Comparison of ENCODE assay signal across 16 mouse cellular contexts in the genomic region with DNA sequence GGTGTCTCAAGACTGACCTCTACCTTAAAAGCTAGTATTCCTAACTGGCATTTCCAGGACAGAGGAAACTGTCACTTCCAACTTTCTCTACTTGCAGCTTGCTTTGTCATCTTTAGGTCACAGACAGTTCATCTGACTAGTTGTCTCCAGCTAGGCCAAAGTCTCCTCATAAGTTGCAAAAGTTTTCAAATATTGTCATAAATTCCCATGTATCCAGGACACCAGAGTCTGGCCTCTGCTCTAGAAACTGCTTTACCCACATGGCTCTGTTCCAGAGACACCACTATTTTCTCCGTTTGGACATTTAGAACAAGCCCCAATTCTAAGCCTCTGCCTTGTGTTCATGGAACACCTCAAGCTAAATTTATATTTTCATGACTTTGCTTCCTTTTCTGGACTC.
DNase-seq lines count a peak whose midpoint lies in the region; TF ChIP-seq lines count a peak whose summit lies in the region.
"Had no signal": no experiment of that assay in that cellular context is flagged by ENCODE, and none has a peak within 500 bp of the region (broad histone marks: within the 10 kb centered on the region; RNA-seq: fewer than 3 reads in every experiment).

No protein-coding gene starts in this region.

- no peak for TF ChIP-seq CTCF in gastrocnemius, adult 2 months (IDR thresholded peaks at IDR 0.05)
- TF ChIP-seq CTCF in liver, adult 2 months (IDR thresholded peaks at IDR 0.05; ENCODE audit: low read depth, low read length), result no peak

- H3K27ac ChIP-seq in gastrocnemius, adult 2 months, result peak overlapping the region; percentile 52
- peak overlapping the region; percentile 48 for H3K27ac ChIP-seq in liver, adult 2 months (replicated peaks; ENCODE audit: insufficient read depth, low read depth, low read length)
- H3K27ac ChIP-seq in limb, embryonic 10.5 days, result peak overlapping the region; percentile 5; the same call in 1 of the 2 replicates
- no peak overlapping the region for H3K27ac ChIP-seq in forebrain, embryonic 10.5 days
- H3K27ac ChIP-seq: embryonic facial prominence, embryonic 12.5 days; left cerebral cortex, adult 2 months; midbrain, embryonic 13.5 days; neural tube, embryonic 15.5 days had no signal

- H3K9me3 ChIP-seq in limb, embryonic 10.5 days (replicated peaks), result no peaks in the 10 kb centered on the region
- no peaks in the 10 kb centered on the region for H3K9me3 ChIP-seq in forebrain, embryonic 10.5 days
- H3K9me3 ChIP-seq: embryonic facial prominence, embryonic 12.5 days; midbrain, embryonic 13.5 days; neural tube, embryonic 15.5 days had no signal

- no peaks in the 10 kb centered on the region for H3K36me3 ChIP-seq in liver, adult 2 months (ENCODE audit: control insufficient read depth, insufficient read depth, low read length)
- no peaks in the 10 kb centered on the region for H3K36me3 ChIP-seq in limb, embryonic 10.5 days
- H3K36me3 ChIP-seq in forebrain, embryonic 10.5 days (replicated peaks), result no peaks in the 10 kb centered on the region
- H3K36me3 ChIP-seq: embryonic facial prominence, embryonic 12.5 days; midbrain, embryonic 13.5 days; neural tube, embryonic 15.5 days had no signal

- H3K4me3 ChIP-seq in gastrocnemius, adult 2 months, result no peak overlapping the region
- H3K4me3 ChIP-seq in liver, adult 2 months (ENCODE audit: insufficient read depth, low read depth, low read length), result no peak overlapping the region
- H3K4me3 ChIP-seq in limb, embryonic 10.5 days, result no peak overlapping the region
- H3K4me3 ChIP-seq in forebrain, embryonic 10.5 days, result no peak overlapping the region
- H3K4me3 ChIP-seq: embryonic facial prominence, embryonic 12.5 days; left cerebral cortex, adult 2 months; midbrain, embryonic 13.5 days; neural tube, embryonic 15.5 days had no signal

- no peak for DNase-seq in gastrocnemius, adult 2 months
- DNase-seq in gastrocnemius, adult 8-10 months (ENCODE audit: low spot score in 2 of 2), result no peak
- DNase-seq in liver, adult 2 months (ENCODE audit: extremely low read depth, low read depth, low spot score), result peak; percentile 91
- DNase-seq in liver (no peak), 3T3-L1 (ENCODE audit: low read depth, low spot score) (peak; percentile 50)
- DNase-seq in limb, embryonic 10.5 days (ENCODE audit: low spot score), result no peak
- no peak for DNase-seq in forebrain, embryonic 10.5 days (ENCODE audit: extremely low spot score, low spot score)
- DNase-seq in right cerebral cortex, postnatal 25 days, result no peak
- DNase-seq: B cell, adult 2 months; cerebellum, adult 9-10 months; thymus, adult 2 months had no signal

- no peaks in the 10 kb centered on the region for H3K27me3 ChIP-seq in liver, adult 2 months (ENCODE audit: control insufficient read depth, insufficient read depth, low read length)
- no peaks in the 10 kb centered on the region for H3K27me3 ChIP-seq in limb, embryonic 10.5 days (ENCODE audit: low read depth, poor library complexity, severe bottlenecking)
- H3K27me3 ChIP-seq in forebrain, embryonic 10.5 days (ENCODE audit: poor library complexity, severe bottlenecking), result no peaks in the 10 kb centered on the region
- H3K27me3 ChIP-seq: embryonic facial prominence, embryonic 12.5 days; midbrain, embryonic 13.5 days; neural tube, embryonic 15.5 days; Patski had no signal

- 30% methylated on average over 1 of the region's 1 CpGs for WGBS in liver, adult 2 months
- 78% methylated on average over 1 of the region's 1 CpGs for WGBS in limb, embryonic 10.5 days
- 90% methylated on average over 1 of the region's 1 CpGs for WGBS in forebrain, embryonic 10.5 days

- intact Hi-C loops in gastrocnemius, adult 2 months (cut with DNase I), result loop anchor here (5.0 kb wide), 1 partner anchor 200 kb away; no protein-coding TSS in a partner anchor

- H3K79me2 ChIP-seq in liver, adult 2 months (ENCODE audit: control insufficient read depth, insufficient read depth, low read length), result no peaks in the 10 kb centered on the region

- peaks cover 13% of the 10 kb centered on the region; the same call in 1 of the 2 replicates for H3K4me1 ChIP-seq in liver, adult 2 months (ENCODE audit: control insufficient read depth, insufficient read depth, low read length)
- peaks cover 31% of the 10 kb centered on the region for H3K4me1 ChIP-seq in limb, embryonic 10.5 days
- H3K4me1 ChIP-seq in forebrain, embryonic 10.5 days, result peaks cover 4% of the 10 kb centered on the region

- no peak overlapping the region for H3K9ac ChIP-seq in liver, adult 2 months (ENCODE audit: low read depth, low read length)
- H3K9ac ChIP-seq: embryonic facial prominence, embryonic 12.5 days; midbrain, embryonic 13.5 days; neural tube, embryonic 15.5 days had no signal

- no peak for TF ChIP-seq POLR2A in liver, adult 2 months (IDR thresholded peaks at IDR 0.05; ENCODE audit: extremely low read depth, insufficient read depth, low read length)

Comparison
In these comparisons a context has a peak if more than half of its experiments do, and no peak if none do; other contexts are left out.
1. DNase-seq: peak in liver, adult 2 months (single experiment) and 3T3-L1 (single experiment); none in gastrocnemius, adult 2 months (single experiment), gastrocnemius, adult 8-10 months (0 of 2), liver (single experiment), limb, embryonic 10.5 days (single experiment), forebrain, embryonic 10.5 days (single experiment) and right cerebral cortex, postnatal 25 days (single experiment).